Mouse (Mus musculus): Measurements from ENCODE around the gene Lgi4. TPM values are rescaled to one million over a fixed set of nuclear protein-coding genes. Genes with fewer than 3 reads are reported as not detected.

The Lgi4 gene
- polyA plus RNA-seq, 1 experiment: not detected

DNA sequence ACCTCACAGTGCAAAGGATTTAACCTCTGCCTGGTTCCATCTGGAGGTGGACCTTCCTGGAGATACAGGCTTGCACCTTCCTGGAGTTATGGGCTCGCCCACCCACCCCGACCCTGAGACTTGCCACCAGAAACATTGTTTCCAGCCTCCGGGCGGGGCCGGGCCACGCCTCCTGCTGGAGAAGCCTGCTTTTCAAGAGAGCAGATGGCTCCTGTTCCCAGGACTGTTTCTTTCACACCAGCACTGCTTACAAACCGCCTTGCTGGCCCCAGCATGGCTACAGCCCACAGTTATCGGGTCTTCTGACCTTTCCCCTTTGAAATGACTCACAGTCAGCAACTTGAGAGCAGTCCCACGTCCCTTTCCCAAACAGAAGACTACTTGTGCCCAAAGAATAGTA, 13.2 kb downstream of the Lgi4 start:
- Histone ChIP-seq H3K4me3 (no peak overlapping the region), H3ac (ENCODE audit: control insufficient read depth, insufficient read length) (no peak overlapping the region), H3K4me2 (ENCODE audit: low read depth) (no peak overlapping the region), H3K27me3 (ENCODE audit: control insufficient read depth, insufficient read depth, insufficient read length) (peaks cover 15% of the 10 kb centered on the region), H3K36me3 (ENCODE audit: control insufficient read depth, insufficient read depth) (no peaks in the 10 kb centered on the region), H3K79me2 (ENCODE audit: control insufficient read depth, insufficient read depth) (no peaks in the 10 kb centered on the region)
- no peak for TF ChIP-seq POLR2AphosphoS2 (IDR thresholded peaks at IDR 0.05; ENCODE audit: insufficient read length, low read depth)
- TF ChIP-seq TCF3 (IDR thresholded peaks at IDR 0.05; ENCODE audit: insufficient read length, low read depth): no peak
- TF ChIP-seq TCF12 (IDR thresholded peaks at IDR 0.05; ENCODE audit: insufficient read depth, poor library complexity, severe bottlenecking): no peak
- TF ChIP-seq USF1 (IDR thresholded peaks at IDR 0.05; ENCODE audit: low read depth): no peak
- TF ChIP-seq REST (IDR thresholded peaks at IDR 0.05; ENCODE audit: insufficient read depth, insufficient read length): no peak
- no peak for TF ChIP-seq CEBPB (IDR thresholded peaks at IDR 0.05; ENCODE audit: insufficient read depth, poor library complexity, severe bottlenecking)
- no peak for TF ChIP-seq SRF (IDR thresholded peaks at IDR 0.05; ENCODE audit: control insufficient read depth, insufficient read length, low read depth)
- no peak for TF ChIP-seq MAX (IDR thresholded peaks at IDR 0.05; ENCODE audit: low read depth)
- no peak for TF ChIP-seq POLR2A (IDR thresholded peaks at IDR 0.05; ENCODE audit: insufficient read length, low read depth)
- TF ChIP-seq MYOD1 (IDR thresholded peaks at IDR 0.05; ENCODE audit: control insufficient read depth in 1 of 3, insufficient read length in 2 of 3, low read depth in 2 of 3): no peak
- TF ChIP-seq MYOG (IDR thresholded peaks at IDR 0.05; ENCODE audit: control insufficient read depth in 1 of 3, insufficient read depth in 1 of 3, insufficient read length in 2 of 3, low read depth in 2 of 3): no peak
- no peak for TF ChIP-seq E2F4 (IDR thresholded peaks at IDR 0.05; ENCODE audit: insufficient read depth)

DNA sequence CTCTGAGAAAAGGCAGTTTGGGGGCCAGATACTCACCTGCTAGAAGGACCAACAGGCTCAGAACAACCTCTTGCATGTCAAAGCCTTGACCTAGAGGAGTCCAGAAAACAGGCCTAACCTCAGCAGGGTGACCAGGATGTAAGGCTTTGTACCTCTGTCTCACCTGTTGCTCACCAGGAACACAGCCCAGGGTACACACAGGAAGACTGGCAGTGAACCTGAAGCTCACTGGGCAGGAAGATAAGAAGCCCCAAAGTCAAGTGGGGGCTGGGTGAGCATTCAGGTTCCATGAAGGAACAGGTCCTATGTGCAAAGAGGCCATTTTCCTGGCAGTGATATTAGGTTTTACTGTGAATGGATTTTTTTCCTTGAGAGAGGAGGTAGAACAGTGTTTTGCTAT, 14.4 kb downstream of the Lgi4 start:
- no peaks in the 10 kb centered on the region for H3K36me3 ChIP-seq (ENCODE audit: control insufficient read depth, insufficient read depth)
- no peak overlapping the region for H3ac ChIP-seq (ENCODE audit: control insufficient read depth, insufficient read length)
- H3K4me3 ChIP-seq: no peak overlapping the region
- peaks cover 13% of the 10 kb centered on the region for H3K27me3 ChIP-seq (ENCODE audit: control insufficient read depth, insufficient read depth, insufficient read length)
- H3K4me2 ChIP-seq (ENCODE audit: low read depth): no peak overlapping the region
- TF ChIP-seq TCF12 (IDR thresholded peaks at IDR 0.05; ENCODE audit: insufficient read depth, poor library complexity, severe bottlenecking): no peak
- no peak for TF ChIP-seq E2F4 (IDR thresholded peaks at IDR 0.05; ENCODE audit: insufficient read depth)
- no peak for TF ChIP-seq MYOG (IDR thresholded peaks at IDR 0.05; ENCODE audit: control insufficient read depth in 1 of 3, insufficient read depth in 1 of 3, insufficient read length in 2 of 3, low read depth in 2 of 3)
- TF ChIP-seq SRF (IDR thresholded peaks at IDR 0.05; ENCODE audit: control insufficient read depth, insufficient read length, low read depth): no peak
- TF ChIP-seq MYOD1 (IDR thresholded peaks at IDR 0.05; ENCODE audit: control insufficient read depth in 1 of 3, insufficient read length in 2 of 3, low read depth in 2 of 3): no peak
- no peak for TF ChIP-seq POLR2AphosphoS2 (IDR thresholded peaks at IDR 0.05; ENCODE audit: insufficient read length, low read depth)
- no peak for TF ChIP-seq POLR2A (IDR thresholded peaks at IDR 0.05; ENCODE audit: insufficient read length, low read depth)
- TF ChIP-seq CEBPB (IDR thresholded peaks at IDR 0.05; ENCODE audit: insufficient read depth, poor library complexity, severe bottlenecking): no peak
- no peak for TF ChIP-seq MAX (IDR thresholded peaks at IDR 0.05; ENCODE audit: low read depth)
- no peak for TF ChIP-seq REST (IDR thresholded peaks at IDR 0.05; ENCODE audit: insufficient read depth, insufficient read length)
- no peak for TF ChIP-seq USF1 (IDR thresholded peaks at IDR 0.05; ENCODE audit: low read depth)
- no peak for TF ChIP-seq TCF3 (IDR thresholded peaks at IDR 0.05; ENCODE audit: insufficient read length, low read depth)
- no peaks in the 10 kb centered on the region for H3K79me2 ChIP-seq (ENCODE audit: control insufficient read depth, insufficient read depth)

DNA sequence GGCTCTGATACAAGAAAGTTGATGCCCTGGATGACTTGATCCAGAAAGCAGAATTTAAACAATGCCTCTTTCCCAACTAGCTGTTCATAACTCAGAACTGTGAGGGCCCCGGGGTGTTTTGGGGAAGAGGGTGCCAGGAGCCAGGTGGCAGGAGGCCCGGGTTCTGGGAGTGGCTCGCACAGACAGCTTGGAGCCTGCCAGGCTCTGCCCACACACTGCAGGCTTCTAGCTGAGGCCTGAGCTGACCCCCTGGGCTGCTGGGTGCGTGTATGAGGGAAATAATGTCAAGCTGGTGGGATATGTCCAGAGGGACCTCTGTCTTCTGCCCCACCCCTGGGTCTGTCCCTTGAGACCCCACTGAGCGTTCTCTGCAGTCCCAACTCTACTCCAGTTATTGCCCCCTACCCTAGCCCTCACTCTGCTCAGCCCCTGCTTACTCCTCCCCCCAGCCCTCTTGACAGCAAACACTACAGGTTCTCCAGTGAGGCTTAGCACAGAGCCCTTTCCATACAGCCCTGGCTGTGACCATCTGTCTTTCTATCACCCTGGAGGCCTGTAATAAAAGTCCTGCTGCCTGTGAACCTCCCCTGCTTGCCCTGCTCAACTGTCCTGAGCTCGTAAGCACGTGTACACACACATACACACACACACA, 15.0 kb downstream of the Lgi4 start:
- Histone ChIP-seq H3K4me3 (no peak overlapping the region), H3K4me2 (ENCODE audit: low read depth) (no peak overlapping the region), H3K27me3 (ENCODE audit: control insufficient read depth, insufficient read depth, insufficient read length) (peaks cover 13% of the 10 kb centered on the region), H3K36me3 (ENCODE audit: control insufficient read depth, insufficient read depth) (no peaks in the 10 kb centered on the region), H3ac (ENCODE audit: control insufficient read depth, insufficient read length) (no peak overlapping the region), H3K79me2 (ENCODE audit: control insufficient read depth, insufficient read depth) (no peaks in the 10 kb centered on the region)
- TF ChIP-seq TCF3 (IDR thresholded peaks at IDR 0.05; ENCODE audit: insufficient read length, low read depth) (no peak), MYOG (IDR thresholded peaks at IDR 0.05; ENCODE audit: control insufficient read depth in 1 of 3, insufficient read depth in 1 of 3, insufficient read length in 2 of 3, low read depth in 2 of 3) (no peak), POLR2AphosphoS2 (IDR thresholded peaks at IDR 0.05; ENCODE audit: insufficient read length, low read depth) (no peak), USF1 (IDR thresholded peaks at IDR 0.05; ENCODE audit: low read depth) (no peak), CEBPB (IDR thresholded peaks at IDR 0.05; ENCODE audit: insufficient read depth, poor library complexity, severe bottlenecking) (no peak), POLR2A (IDR thresholded peaks at IDR 0.05; ENCODE audit: insufficient read length, low read depth) (no peak), REST (IDR thresholded peaks at IDR 0.05; ENCODE audit: insufficient read depth, insufficient read length) (no peak), MYOD1 (IDR thresholded peaks at IDR 0.05; ENCODE audit: control insufficient read depth in 1 of 3, insufficient read length in 2 of 3, low read depth in 2 of 3) (no peak), E2F4 (IDR thresholded peaks at IDR 0.05; ENCODE audit: insufficient read depth) (no peak), MAX (IDR thresholded peaks at IDR 0.05; ENCODE audit: low read depth) (no peak), TCF12 (IDR thresholded peaks at IDR 0.05; ENCODE audit: insufficient read depth, poor library complexity, severe bottlenecking) (no peak), SRF (IDR thresholded peaks at IDR 0.05; ENCODE audit: control insufficient read depth, insufficient read length, low read depth) (no peak)

- peaks cover 13% of the 10 kb centered on the region for H3K27me3 ChIP-seq (ENCODE audit: control insufficient read depth, insufficient read depth, insufficient read length)
- H3K4me2 ChIP-seq (ENCODE audit: low read depth): no peak overlapping the region
- TF ChIP-seq MYOG (IDR thresholded peaks at IDR 0.05; ENCODE audit: control insufficient read depth in 1 of 3, insufficient read depth in 1 of 3, insufficient read length in 2 of 3, low read depth in 2 of 3) (no peak), MAX (IDR thresholded peaks at IDR 0.05; ENCODE audit: low read depth) (no peak), USF1 (IDR thresholded peaks at IDR 0.05; ENCODE audit: low read depth) (no peak), POLR2AphosphoS2 (IDR thresholded peaks at IDR 0.05; ENCODE audit: insufficient read length, low read depth) (no peak), TCF12 (IDR thresholded peaks at IDR 0.05; ENCODE audit: insufficient read depth, poor library complexity, severe bottlenecking) (no peak), SRF (IDR thresholded peaks at IDR 0.05; ENCODE audit: control insufficient read depth, insufficient read length, low read depth) (no peak), E2F4 (IDR thresholded peaks at IDR 0.05; ENCODE audit: insufficient read depth) (no peak), REST (IDR thresholded peaks at IDR 0.05; ENCODE audit: insufficient read depth, insufficient read length) (no peak), CEBPB (IDR thresholded peaks at IDR 0.05; ENCODE audit: insufficient read depth, poor library complexity, severe bottlenecking) (no peak), POLR2A (IDR thresholded peaks at IDR 0.05; ENCODE audit: insufficient read length, low read depth) (no peak), MYOD1 (IDR thresholded peaks at IDR 0.05; ENCODE audit: control insufficient read depth in 1 of 3, insufficient read length in 2 of 3, low read depth in 2 of 3) (no peak), TCF3 (IDR thresholded peaks at IDR 0.05; ENCODE audit: insufficient read length, low read depth) (no peak)
- H3K79me2 ChIP-seq (ENCODE audit: control insufficient read depth, insufficient read depth): no peaks in the 10 kb centered on the region
- H3ac ChIP-seq (ENCODE audit: control insufficient read depth, insufficient read length): no peak overlapping the region
- no peak overlapping the region for H3K4me3 ChIP-seq
- no peaks in the 10 kb centered on the region for H3K36me3 ChIP-seq (ENCODE audit: control insufficient read depth, insufficient read depth)
These were observed 15.5 kb downstream of the Lgi4 start for GRCm38 (mm10) chr7:31074713-31075069.
